Mouse (Mus musculus): ENCODE data around the gene Gpr19.

GRCm38 (mm10) chr6:134888563-134889017 lies 9.8 kb downstream of the Gpr19 start:
- TF ChIP-seq CTCF (IDR thresholded peaks at IDR 0.05; ENCODE audit: borderline replicate concordance, extremely low read depth, insufficient read depth, insufficient read length) (no peak), POLR2A (IDR thresholded peaks at IDR 0.05; ENCODE audit: borderline replicate concordance, extremely low read depth, insufficient read depth, insufficient read length, poor library complexity, severe bottlenecking) (0 out of 2 replicates have a peak, but pooled peaks have one; percentile 14)
